Mouse (Mus musculus): ENCODE measurements around the gene Shprh. TPM values are rescaled to one million over a fixed set of nuclear protein-coding genes. Genes with fewer than 3 reads are reported as not detected.
"Not testable (repeated sequence)": the region's sequence is repeated elsewhere in the genome, so short reads cannot be mapped to it uniquely, and the experiment has no call there.

Shprh gene
- polyA plus RNA-seq, 1 experiment = 3.8 TPM

DNA sequence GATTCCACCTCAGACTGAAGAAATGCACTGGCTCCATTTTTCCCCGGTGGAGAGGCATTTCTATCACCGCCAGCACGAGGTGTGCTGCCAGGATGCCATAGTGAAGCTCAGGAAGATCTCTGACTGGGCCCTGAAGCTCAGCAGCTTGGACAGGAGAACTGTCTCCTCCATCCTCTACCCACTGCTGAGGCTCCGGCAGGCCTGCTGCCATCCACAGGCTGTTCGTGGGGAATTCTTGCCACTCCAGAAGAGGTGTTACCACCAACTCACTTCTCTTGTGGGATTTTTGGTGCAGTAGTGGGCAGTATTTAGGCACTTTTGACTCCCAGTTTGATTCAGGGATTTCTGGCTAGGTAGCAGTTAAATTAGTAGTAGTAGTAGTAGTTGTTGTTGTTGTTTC, 21.0 kb downstream of the Shprh start:
- H3K4me3 ChIP-seq (replicated peaks; ENCODE audit: control insufficient read depth, low read depth, low read length) = no peak overlapping the region
- 90% methylated on average over 5 of the region's 5 CpGs for WGBS

GRCm38 (mm10) chr10:11171615-11172014, 22.4 kb downstream of the Shprh start:
- TF ChIP-seq POLR2A (IDR thresholded peaks at IDR 0.05; ENCODE audit: borderline replicate concordance, control insufficient read depth, low read depth, low read length) (no peak), CTCF (IDR thresholded peaks at IDR 0.05; ENCODE audit: control insufficient read depth, insufficient read depth, low read length) (no peak)
- Histone ChIP-seq H3K4me1 (ENCODE audit: control insufficient read depth, insufficient read depth, low read length) (no peaks in the 10 kb centered on the region), H3K4me3 (replicated peaks; ENCODE audit: control insufficient read depth, low read depth, low read length) (no peak overlapping the region), H3K27ac (ENCODE audit: control insufficient read depth, insufficient read depth, low read depth, low read length, poor library complexity) (no peak overlapping the region)
- WGBS = 95% methylated on average over 4 of the region's 4 CpGs

More for the DNA sequence above, 21.0 kb downstream of the Shprh start:
- TF ChIP-seq POLR2A (IDR thresholded peaks at IDR 0.05; ENCODE audit: borderline replicate concordance, control insufficient read depth, low read depth, low read length) = no peak
- no peak for TF ChIP-seq CTCF (IDR thresholded peaks at IDR 0.05; ENCODE audit: control insufficient read depth, insufficient read depth, low read length)
- H3K27ac ChIP-seq (ENCODE audit: control insufficient read depth, insufficient read depth, low read depth, low read length, poor library complexity) = no peak overlapping the region
- no peaks in the 10 kb centered on the region for H3K4me1 ChIP-seq (ENCODE audit: control insufficient read depth, insufficient read depth, low read length)

- TF ChIP-seq POLR2A (IDR thresholded peaks at IDR 0.05; ENCODE audit: borderline replicate concordance, control insufficient read depth, low read depth, low read length) (no peak), CTCF (IDR thresholded peaks at IDR 0.05; ENCODE audit: control insufficient read depth, insufficient read depth, low read length) (no peak)
- no peak overlapping the region for H3K4me3 ChIP-seq (replicated peaks; ENCODE audit: control insufficient read depth, low read depth, low read length)
- no peaks in the 10 kb centered on the region for H3K4me1 ChIP-seq (ENCODE audit: control insufficient read depth, insufficient read depth, low read length)
- no peak overlapping the region for H3K27ac ChIP-seq (ENCODE audit: control insufficient read depth, insufficient read depth, low read depth, low read length, poor library complexity)
Measured at GRCm38 (mm10) chr10:11172519-11172918, 23.3 kb downstream of the Shprh start.

- no peak for TF ChIP-seq POLR2A (IDR thresholded peaks at IDR 0.05; ENCODE audit: borderline replicate concordance, control insufficient read depth, low read depth, low read length)
- no peak for TF ChIP-seq CTCF (IDR thresholded peaks at IDR 0.05; ENCODE audit: control insufficient read depth, insufficient read depth, low read length)
- no peak overlapping the region for H3K4me3 ChIP-seq (replicated peaks; ENCODE audit: control insufficient read depth, low read depth, low read length)
- no peaks in the 10 kb centered on the region for H3K4me1 ChIP-seq (ENCODE audit: control insufficient read depth, insufficient read depth, low read length)
- H3K27ac ChIP-seq (ENCODE audit: control insufficient read depth, insufficient read depth, low read depth, low read length, poor library complexity) = no peak overlapping the region
- WGBS = 88% methylated on average over 8 of the region's 8 CpGs
Measured at GRCm38 (mm10) chr10:11175801-11176482, 26.7 kb downstream of the Shprh start.

DNA sequence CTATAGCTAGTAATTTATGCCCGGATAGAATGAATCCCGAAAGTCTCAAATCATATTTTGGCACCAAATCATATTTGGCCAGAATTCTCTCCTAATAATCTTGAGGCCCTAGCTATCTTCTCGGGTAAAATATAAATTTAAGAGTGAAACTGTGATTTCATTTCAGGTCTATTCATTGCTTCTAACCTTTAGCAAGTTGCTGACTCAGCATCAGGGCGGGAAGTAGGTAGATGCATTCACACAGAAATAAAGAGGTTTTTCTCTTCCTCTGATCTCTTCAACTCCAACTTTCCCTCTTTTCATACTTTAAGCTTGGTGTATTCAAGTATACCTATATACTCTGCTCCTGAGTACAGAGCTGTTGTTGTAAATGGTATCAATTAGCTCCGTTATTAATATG, 30.9 kb downstream of the Shprh start:
- no peak overlapping the region for H3K27ac ChIP-seq (ENCODE audit: control insufficient read depth, insufficient read depth, low read depth, low read length, poor library complexity)
- WGBS = 91% methylated on average over 5 of the region's 5 CpGs
- no peak overlapping the region for H3K4me3 ChIP-seq (replicated peaks; ENCODE audit: control insufficient read depth, low read depth, low read length)
- no peak for TF ChIP-seq CTCF (IDR thresholded peaks at IDR 0.05; ENCODE audit: control insufficient read depth, insufficient read depth, low read length)
- no peak for TF ChIP-seq POLR2A (IDR thresholded peaks at IDR 0.05; ENCODE audit: borderline replicate concordance, control insufficient read depth, low read depth, low read length)
- H3K4me1 ChIP-seq (ENCODE audit: control insufficient read depth, insufficient read depth, low read length) = no peaks in the 10 kb centered on the region

DNA sequence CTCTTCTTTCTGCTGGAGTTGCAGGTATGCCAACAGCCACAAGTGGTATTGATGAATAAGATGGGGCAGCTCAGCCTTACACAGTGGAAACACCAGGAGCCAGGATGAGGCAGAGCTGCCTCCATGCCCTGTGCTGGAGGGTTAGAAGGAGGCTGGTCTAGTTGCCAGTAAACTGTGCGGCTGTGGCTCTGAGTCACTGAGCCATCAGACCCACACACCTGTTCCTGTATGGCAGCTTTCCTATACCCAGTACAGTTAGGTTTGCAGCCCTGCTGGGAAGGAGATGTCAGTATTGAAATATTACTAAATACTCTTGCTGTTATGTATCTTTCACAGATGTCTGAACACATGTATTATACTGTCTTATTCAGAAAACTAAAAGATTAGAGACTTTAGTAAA, 48.1 kb downstream of the Shprh start:
- WGBS = 83% methylated on average over 1 of the region's 1 CpGs
- Histone ChIP-seq H3K4me3 (replicated peaks; ENCODE audit: control insufficient read depth, low read depth, low read length) (no peak overlapping the region), H3K27ac (ENCODE audit: control insufficient read depth, insufficient read depth, low read depth, low read length, poor library complexity) (no peak overlapping the region), H3K4me1 (ENCODE audit: control insufficient read depth, insufficient read depth, low read length) (no peaks in the 10 kb centered on the region)
- TF ChIP-seq POLR2A (IDR thresholded peaks at IDR 0.05; ENCODE audit: borderline replicate concordance, control insufficient read depth, low read depth, low read length) = no peak
- no peak for TF ChIP-seq CTCF (IDR thresholded peaks at IDR 0.05; ENCODE audit: control insufficient read depth, insufficient read depth, low read length)

DNA sequence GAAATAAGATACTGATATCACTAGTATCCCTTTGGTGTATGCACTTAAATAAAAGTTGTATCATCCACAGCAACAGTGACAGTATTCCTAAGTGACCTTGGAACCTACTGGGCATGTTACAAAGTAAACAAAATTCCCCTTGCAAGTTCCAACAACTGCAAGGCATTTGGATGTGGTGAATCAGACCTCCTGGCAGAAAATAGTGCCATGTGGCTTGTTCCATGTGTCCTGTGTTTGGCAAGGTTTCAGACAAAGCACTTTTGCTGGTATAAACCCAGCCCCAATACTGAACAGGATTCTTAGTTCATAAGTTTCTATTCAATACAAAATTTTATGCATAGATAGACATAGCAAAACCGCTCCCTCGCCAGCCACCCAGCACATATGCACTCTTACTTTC, 49.1 kb downstream of the Shprh start:
- Histone ChIP-seq H3K27ac (ENCODE audit: control insufficient read depth, insufficient read depth, low read depth, low read length, poor library complexity) (no peak overlapping the region), H3K4me3 (replicated peaks; ENCODE audit: control insufficient read depth, low read depth, low read length) (no peak overlapping the region), H3K4me1 (ENCODE audit: control insufficient read depth, insufficient read depth, low read length) (no peaks in the 10 kb centered on the region)
- 93% methylated on average over 2 of the region's 2 CpGs for WGBS
- TF ChIP-seq CTCF (IDR thresholded peaks at IDR 0.05; ENCODE audit: control insufficient read depth, insufficient read depth, low read length) = no peak
- TF ChIP-seq POLR2A (IDR thresholded peaks at IDR 0.05; ENCODE audit: borderline replicate concordance, control insufficient read depth, low read depth, low read length) = no peak

- 68% methylated on average over 4 of the region's 4 CpGs for WGBS
- no peak overlapping the region for H3K27ac ChIP-seq (ENCODE audit: control insufficient read depth, insufficient read depth, low read depth, low read length, poor library complexity)
- no peak for TF ChIP-seq CTCF (IDR thresholded peaks at IDR 0.05; ENCODE audit: control insufficient read depth, insufficient read depth, low read length)
- TF ChIP-seq POLR2A (IDR thresholded peaks at IDR 0.05; ENCODE audit: borderline replicate concordance, control insufficient read depth, low read depth, low read length) = no peak
- no peak overlapping the region for H3K4me3 ChIP-seq (replicated peaks; ENCODE audit: control insufficient read depth, low read depth, low read length)
- no peaks in the 10 kb centered on the region for H3K4me1 ChIP-seq (ENCODE audit: control insufficient read depth, insufficient read depth, low read length)
Measured at GRCm38 (mm10) chr10:11199980-11200379, 50.8 kb downstream of the Shprh start.

DNA sequence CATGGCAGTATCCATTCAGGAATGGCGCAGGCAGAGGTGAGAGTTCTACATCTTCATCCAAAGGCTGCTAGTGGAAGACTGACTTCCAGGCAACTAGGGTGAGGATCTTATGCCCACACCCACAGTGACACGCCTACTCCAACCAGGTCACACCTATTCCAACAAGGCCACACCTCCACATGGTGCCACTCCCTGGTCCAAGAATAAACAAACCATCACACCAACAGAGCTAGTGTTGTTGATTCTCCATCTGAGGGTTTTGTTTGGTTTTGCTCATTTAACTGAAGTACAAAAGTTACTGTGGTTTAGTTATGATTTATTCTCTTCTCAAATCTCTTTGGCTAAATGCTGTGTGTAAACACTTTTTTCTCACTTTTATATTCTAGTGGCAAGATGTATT, 56.7 kb downstream of the Shprh start:
- H3K27ac ChIP-seq (ENCODE audit: control insufficient read depth, insufficient read depth, low read depth, low read length, poor library complexity); H3K4me1 ChIP-seq (ENCODE audit: control insufficient read depth, insufficient read depth, low read length); H3K4me3 ChIP-seq (replicated peaks; ENCODE audit: control insufficient read depth, low read depth, low read length): not testable (repeated sequence)
- WGBS = 86% methylated on average over 2 of the region's 2 CpGs
